17 mouse cellular contexts compared by ENCODE assay signal in genomic region chr16:75627862-75628261, GRCm38 (mm10). TPM values are rescaled to one million over a fixed set of nuclear protein-coding genes. Genes with fewer than 3 reads are reported as not detected.
DNase-seq lines count a peak whose midpoint lies in the region; TF ChIP-seq lines count a peak whose summit lies in the region.
"Had no signal": no experiment of that assay in that cellular context is flagged by ENCODE, and none has a peak within 500 bp of the region (broad histone marks: within the 10 kb centered on the region; RNA-seq: fewer than 3 reads in every experiment).

No protein-coding gene starts in this region.

- no peak overlapping the region for H3K27ac ChIP-seq in kidney, adult 2 months (ENCODE audit: insufficient read depth, low read depth, low read length)
- H3K27ac ChIP-seq: midbrain, embryonic 12.5 days had no signal

- peak; percentile 5 for DNase-seq in embryo, embryonic 11 days
- no peak for DNase-seq in embryo, embryonic 9.5 days (ENCODE audit: extremely low spot score)
- peak; percentile 32 for DNase-seq in kidney, adult 2 months
- no peak for DNase-seq in kidney, postnatal 14 days
- DNase-seq in 3T3-L1 (ENCODE audit: low read depth, low spot score), result peak; percentile 4
- DNase-seq in brain, adult 2 months (ENCODE audit: low read depth, low spot score), result peak; percentile 42
- no peak for DNase-seq in adrenal gland, postnatal 10 days
- no peak for DNase-seq in heart, adult 18-20 months
- DNase-seq: adrenal gland, adult 2 months; B cell, adult 2 months; kidney, postnatal 25 days had no signal

- TF ChIP-seq CTCF in kidney, adult 2 months (conservative IDR thresholded peaks at IDR 0.05; ENCODE audit: insufficient read depth, insufficient read length, low read depth, low read length), result no peak

- H3K4me3 ChIP-seq in kidney, adult 2 months (ENCODE audit: insufficient read depth, low read depth, low read length), result no peak overlapping the region
- H3K4me3 ChIP-seq: midbrain, embryonic 12.5 days had no signal

- no peaks in the 10 kb centered on the region for H3K27me3 ChIP-seq in kidney, adult 2 months (replicated peaks; ENCODE audit: control insufficient read depth, insufficient read depth, low read length)
- H3K27me3 ChIP-seq: midbrain, embryonic 12.5 days had no signal

- no peaks in the 10 kb centered on the region for H3K4me1 ChIP-seq in kidney, adult 2 months (ENCODE audit: control insufficient read depth, insufficient read depth, low read length)
- H3K4me1 ChIP-seq: midbrain, embryonic 12.5 days had no signal

- no peak for TF ChIP-seq POLR2A in kidney, adult 2 months (IDR thresholded peaks at IDR 0.05; ENCODE audit: low read depth, low read length)

- WGBS in kidney, adult 2 months, result 71% methylated on average over 2 of the region's 2 CpGs

- no peaks in the 10 kb centered on the region for H3K36me3 ChIP-seq in kidney, adult 2 months (ENCODE audit: control insufficient read depth, insufficient read depth, low read length)
- H3K36me3 ChIP-seq: midbrain, embryonic 12.5 days had no signal

RNA-seq across cellular contexts. Expression of gene Rbm11, which starts 35.2 kb away (rescaled TPM):
- polyA plus RNA-seq in kidney, adult 2 months (2012; rRNA removed), result 0.33 and 0.39 TPM in 2 replicates
- 1 to 10 TPM; 1.2 TPM for total RNA-seq in adrenal gland, postnatal 10 days (2021)
- not detected for total RNA-seq in heart, adult 18-20 months (2021)

RNA-seq across cellular contexts. Expression of gene Lipi, which starts 42.0 kb away (rescaled TPM):
- polyA plus RNA-seq in kidney, adult 2 months (2012; rRNA removed), result not detected in 2 replicates
- total RNA-seq in adrenal gland, postnatal 10 days (2021), result not detected
- total RNA-seq in heart, adult 18-20 months (2021), result not detected
- total RNA-seq: adrenal gland, adult 2 months; gastrocnemius, adult 8-10 months had no signal
- polyA plus RNA-seq: adrenal gland, adult 2 months; heart, embryonic 14.5 days; hindbrain, embryonic 16.5 days; lung, embryonic 16.5 days; midbrain, embryonic 12.5 days; neural tube, embryonic 11.5 days had no signal

Comparison
In these comparisons a context has a peak if more than half of its experiments do, and no peak if none do; other contexts are left out.
1. DNase-seq: peak in embryo, embryonic 11 days (single experiment), kidney, adult 2 months (single experiment), 3T3-L1 (single experiment) and brain, adult 2 months (single experiment); none in embryo, embryonic 9.5 days (single experiment), kidney, postnatal 14 days (single experiment), adrenal gland, postnatal 10 days (single experiment) and heart, adult 18-20 months (0 of 2).